Mouse (Mus musculus): ENCODE measurements around the gene Sfxn5. TPM values are rescaled to one million over a fixed set of nuclear protein-coding genes. Genes with fewer than 3 reads are reported as not detected.

The Sfxn5 gene
- polyA plus RNA-seq, 1 experiment from 2014 or later, result 1.9 TPM

- Histone ChIP-seq H3K9me3 (replicated peaks) (no peaks in the 10 kb centered on the region), H3K9ac (no peak overlapping the region), H3K4me2 (no peak overlapping the region), H3K36me3 (replicated peaks) (no peaks in the 10 kb centered on the region), H3K27me3 (no peaks in the 10 kb centered on the region), H3K4me3 (replicated peaks) (no peak overlapping the region), H3K27ac (replicated peaks) (no peak overlapping the region), H3K4me1 (replicated peaks) (peaks cover 7% of the 10 kb centered on the region; the same call in 1 of the 2 replicates)
- ATAC-seq (ENCODE audit: insufficient read depth), result no peak
Observed at GRCm38 (mm10) chr6:85305826-85306225, 27.4 kb downstream of the Sfxn5 start.

- Histone ChIP-seq H3K36me3 (replicated peaks) (no peaks in the 10 kb centered on the region), H3K9me3 (replicated peaks) (no peaks in the 10 kb centered on the region), H3K27ac (replicated peaks) (no peak overlapping the region), H3K4me1 (replicated peaks) (peaks cover 7% of the 10 kb centered on the region; the same call in 1 of the 2 replicates), H3K9ac (no peak overlapping the region), H3K27me3 (no peaks in the 10 kb centered on the region), H3K4me2 (no peak overlapping the region), H3K4me3 (replicated peaks) (no peak overlapping the region)
- ATAC-seq (ENCODE audit: insufficient read depth), result no peak
- WGBS (ENCODE audit: insufficient replicate concordance), result 60% methylated on average over 5 of the region's 5 CpGs
Observed at GRCm38 (mm10) chr6:85304966-85305365, 28.3 kb downstream of the Sfxn5 start.

- H3K4me1 ChIP-seq (replicated peaks), result peaks cover 7% of the 10 kb centered on the region; the same call in 1 of the 2 replicates
- no peaks in the 10 kb centered on the region for H3K9me3 ChIP-seq (replicated peaks)
- H3K27ac ChIP-seq (replicated peaks), result no peak overlapping the region
- no peak overlapping the region for H3K9ac ChIP-seq
- H3K4me2 ChIP-seq, result no peak overlapping the region
- ATAC-seq (ENCODE audit: insufficient read depth), result no peak
- 62% methylated on average over 3 of the region's 3 CpGs for WGBS (ENCODE audit: insufficient replicate concordance)
- no peak overlapping the region for H3K4me3 ChIP-seq (replicated peaks)
- no peaks in the 10 kb centered on the region for H3K36me3 ChIP-seq (replicated peaks)
- no peaks in the 10 kb centered on the region for H3K27me3 ChIP-seq
Observed at GRCm38 (mm10) chr6:85302326-85303055, 30.7 kb downstream of the Sfxn5 start.

- no peak for ATAC-seq (ENCODE audit: insufficient read depth)
- Histone ChIP-seq H3K9me3 (replicated peaks) (no peaks in the 10 kb centered on the region), H3K4me3 (replicated peaks) (no peak overlapping the region), H3K4me2 (no peak overlapping the region), H3K4me1 (replicated peaks) (peaks cover 21% of the 10 kb centered on the region), H3K36me3 (replicated peaks) (no peaks in the 10 kb centered on the region), H3K27ac (replicated peaks) (no peak overlapping the region), H3K9ac (no peak overlapping the region), H3K27me3 (no peaks in the 10 kb centered on the region)
- 57% methylated on average over 7 of the region's 7 CpGs for WGBS (ENCODE audit: insufficient replicate concordance)
Observed at GRCm38 (mm10) chr6:85295384-85296167, 37.6 kb downstream of the Sfxn5 start.

GRCm38 (mm10) chr6:85294004-85294379 is 39.2 kb downstream of the Sfxn5 start:
- H3K9me3 ChIP-seq (replicated peaks), result no peaks in the 10 kb centered on the region
- H3K4me2 ChIP-seq, result no peak overlapping the region
- H3K36me3 ChIP-seq (replicated peaks), result no peaks in the 10 kb centered on the region
- no peak overlapping the region for H3K27ac ChIP-seq (replicated peaks)
- no peak for ATAC-seq (ENCODE audit: insufficient read depth)
- H3K4me3 ChIP-seq (replicated peaks), result no peak overlapping the region
- WGBS (ENCODE audit: insufficient replicate concordance), result 69% methylated on average over 5 of the region's 5 CpGs
- H3K9ac ChIP-seq, result no peak overlapping the region
- no peaks in the 10 kb centered on the region for H3K27me3 ChIP-seq
- peaks cover 21% of the 10 kb centered on the region for H3K4me1 ChIP-seq (replicated peaks)

- no peak overlapping the region for H3K4me2 ChIP-seq
- H3K4me1 ChIP-seq (replicated peaks), result peaks cover 21% of the 10 kb centered on the region
- no peaks in the 10 kb centered on the region for H3K27me3 ChIP-seq
- no peak overlapping the region for H3K27ac ChIP-seq (replicated peaks)
- no peaks in the 10 kb centered on the region for H3K36me3 ChIP-seq (replicated peaks)
- H3K9me3 ChIP-seq (replicated peaks), result no peaks in the 10 kb centered on the region
- no peak overlapping the region for H3K9ac ChIP-seq
- WGBS (ENCODE audit: insufficient replicate concordance), result 43% methylated on average over 10 of the region's 10 CpGs
- ATAC-seq (ENCODE audit: insufficient read depth), result 0 out of 2 replicates have a peak, but pooled peaks have one; percentile 22
- H3K4me3 ChIP-seq (replicated peaks), result no peak overlapping the region
Observed at GRCm38 (mm10) chr6:85293255-85294003, 39.8 kb downstream of the Sfxn5 start.

- no peak for ATAC-seq (ENCODE audit: insufficient read depth)
- no peak overlapping the region for H3K4me2 ChIP-seq
Observed at GRCm38 (mm10) chr6:85290869-85291824, 42.1 kb downstream of the Sfxn5 start.

GRCm38 (mm10) chr6:85288193-85288857 is 44.9 kb downstream of the Sfxn5 start:
- ATAC-seq (ENCODE audit: insufficient read depth), result no peak
- Histone ChIP-seq H3K27me3 (no peaks in the 10 kb centered on the region), H3K4me1 (replicated peaks) (peaks cover 8% of the 10 kb centered on the region; the same call in 1 of the 2 replicates), H3K4me2 (no peak overlapping the region), H3K27ac (replicated peaks) (no peak overlapping the region), H3K36me3 (replicated peaks) (no peaks in the 10 kb centered on the region), H3K9ac (no peak overlapping the region), H3K9me3 (replicated peaks) (no peaks in the 10 kb centered on the region), H3K4me3 (replicated peaks) (no peak overlapping the region)
- 29% methylated on average over 4 of the region's 4 CpGs for WGBS (ENCODE audit: insufficient replicate concordance)

More at GRCm38 (mm10) chr6:85290869-85291824, 42.1 kb downstream of the Sfxn5 start:
- no peak overlapping the region for H3K27ac ChIP-seq (replicated peaks)
- H3K36me3 ChIP-seq (replicated peaks), result no peaks in the 10 kb centered on the region
- H3K4me3 ChIP-seq (replicated peaks), result no peak overlapping the region
- no peaks in the 10 kb centered on the region for H3K9me3 ChIP-seq (replicated peaks)
- H3K9ac ChIP-seq, result no peak overlapping the region
- WGBS (ENCODE audit: insufficient replicate concordance), result 66% methylated on average over 16 of the region's 16 CpGs
- H3K27me3 ChIP-seq, result no peaks in the 10 kb centered on the region
- H3K4me1 ChIP-seq (replicated peaks), result peaks cover 21% of the 10 kb centered on the region

- no peak for ATAC-seq (ENCODE audit: insufficient read depth)
- Histone ChIP-seq H3K36me3 (replicated peaks) (no peaks in the 10 kb centered on the region), H3K9ac (no peak overlapping the region), H3K27me3 (no peaks in the 10 kb centered on the region), H3K4me2 (no peak overlapping the region), H3K4me3 (replicated peaks) (no peak overlapping the region), H3K4me1 (replicated peaks) (no peaks in the 10 kb centered on the region; the same call in 1 of the 2 replicates), H3K9me3 (replicated peaks) (no peaks in the 10 kb centered on the region), H3K27ac (replicated peaks) (no peak overlapping the region)
- WGBS (ENCODE audit: insufficient replicate concordance), result 60% methylated on average over 13 of the region's 13 CpGs
Observed at GRCm38 (mm10) chr6:85286283-85287047, 46.8 kb downstream of the Sfxn5 start.
